Mouse (Mus musculus) lung, embryonic 16.5 days (tissue): ENCODE measurements at regions not wholly inside any gene's neighbourhood (a gene's known extent, or its start where the extent isn't known, plus 50 kb on each side); places are given as distances from the start of the nearest gene placed in this dataset.

ENCODE experiments used
- ATAC-seq: fragments of 200-750 bp; cut with Nextera tagmentation; 2 replicates; pipeline ENCODE4 v1.8.0; 2017; ENCODE audit warnings: low read depth, mild to moderate bottlenecking, moderate library complexity
- H3K27ac ChIP-seq: fragments of 300-500 bp; sonication (generic); 2 replicates; pipeline ENCODE4 v1.5.1; 2014; ENCODE audit warnings: mild to moderate bottlenecking, control low read depth, low read length
- H3K27me3 ChIP-seq: fragments of 300-500 bp; sonication (generic); 2 replicates; pipeline ENCODE4 v1.6.1; 2014; ENCODE audit warnings: low read depth, low read length, mixed read lengths; ENCODE audit not compliant: control insufficient read depth, insufficient read depth
- H3K36me3 ChIP-seq: fragments of 300-500 bp; sonication (generic); 2 replicates; pipeline ENCODE4 v1.6.1; 2014; ENCODE audit warnings: low read length; ENCODE audit not compliant: control insufficient read depth, insufficient read depth
- H3K4me1 ChIP-seq: fragments of 300-500 bp; sonication (generic); replicated peaks from 2 replicates; pipeline ENCODE4 v1.6.1; 2014; ENCODE audit warnings: low read length, mixed read lengths; ENCODE audit not compliant: control insufficient read depth, insufficient read depth
- H3K4me2 ChIP-seq: fragments of 300-500 bp; sonication (generic); 2 replicates; pipeline ENCODE4 v1.6.1; 2014; ENCODE audit warnings: low read depth, low read length, control low read depth
- H3K4me3 ChIP-seq: fragments of 300-500 bp; sonication (generic); 2 replicates; pipeline ENCODE4 v1.5.1; 2014; ENCODE audit warnings: mild to moderate bottlenecking, low read length, control low read depth
- H3K9ac ChIP-seq: fragments of 300-500 bp; sonication (generic); 2 replicates; pipeline ENCODE4 v1.6.1; 2014; ENCODE audit warnings: low read length, control low read depth
- H3K9me3 ChIP-seq: fragments of 300-500 bp; sonication (generic); 2 replicates; pipeline ENCODE4 v1.6.1; 2016; ENCODE audit warnings: low read length; ENCODE audit not compliant: control insufficient read depth
- WGBS: fragments of 180-500 bp; shearing (Covaris S2); extraction: QIAGEN DNeasy Blood & Tissue Kit; methylation state at CpG from one replicate; pipeline ENCODE4 v1.1.7; 2014; 5-methylcytosine and 5-hydroxymethylcytosine counted together

DNA sequence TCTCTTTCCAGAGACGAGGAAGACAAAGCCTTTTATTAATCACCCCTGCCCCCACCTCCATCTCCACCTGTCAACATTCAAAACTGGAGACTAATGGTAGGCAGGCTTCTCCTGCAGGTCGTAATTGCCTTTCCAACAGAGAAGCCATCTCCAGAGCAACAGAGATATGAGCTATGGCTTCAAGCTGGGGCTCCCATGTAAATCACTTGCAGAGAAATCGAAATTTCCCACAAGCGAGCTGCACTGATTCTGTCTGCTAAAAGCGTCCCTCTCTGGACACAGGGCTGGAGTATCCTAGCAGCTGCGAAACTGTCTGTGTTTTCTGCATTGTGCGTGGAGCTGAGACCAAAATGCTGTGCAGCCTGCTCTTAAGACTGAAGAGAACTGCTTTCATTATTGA, 176.6 kb downstream of the Cartpt start:
- H3K4me2 ChIP-seq: no peak overlapping the region
- ATAC-seq: no peak

DNA sequence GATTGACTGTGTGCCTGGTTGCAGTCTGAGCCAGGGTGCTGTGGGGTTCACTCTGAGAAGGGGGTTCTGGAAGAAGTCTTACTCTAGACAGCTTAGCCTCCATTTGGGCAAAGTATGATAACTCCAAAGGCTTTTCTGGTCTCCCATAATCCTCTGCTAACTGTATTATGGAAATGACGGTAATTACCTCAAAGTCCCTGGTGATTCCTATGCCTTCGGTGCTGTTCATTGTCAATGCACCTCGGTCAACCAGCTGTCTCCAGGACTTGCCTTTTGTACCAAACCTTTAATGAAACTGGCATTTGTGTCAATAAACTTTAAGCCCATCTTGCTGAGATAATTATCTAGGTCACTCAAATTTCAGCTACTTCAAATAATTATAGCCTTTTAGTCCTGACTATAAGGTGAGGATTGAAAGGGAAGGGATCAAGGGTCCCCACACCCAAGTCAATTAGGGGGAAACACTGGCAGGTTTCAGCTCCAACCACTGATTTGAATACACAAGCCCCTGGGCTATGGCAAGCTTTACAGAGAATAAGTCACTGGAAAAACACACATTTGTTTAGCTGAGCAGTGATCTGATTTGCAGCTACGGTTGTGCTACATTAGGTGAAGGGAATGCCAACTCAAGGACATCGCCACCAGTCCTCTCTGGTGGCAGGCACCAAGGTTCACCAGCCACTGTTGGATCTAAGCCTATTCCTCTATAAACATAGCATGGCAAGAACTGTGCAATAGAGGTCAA, 177.5 kb downstream of the Cartpt start:
- H3K4me2 ChIP-seq: no peak overlapping the region
- H3K27ac ChIP-seq: no peak overlapping the region
- H3K4me3 ChIP-seq: no peak overlapping the region
- no peaks in the 10 kb centered on the region for H3K4me1 ChIP-seq
- no peak overlapping the region for H3K9ac ChIP-seq
- H3K9me3 ChIP-seq: no peaks in the 10 kb centered on the region
- WGBS: 73% methylated on average over 5 of the region's 5 CpGs
- no peaks in the 10 kb centered on the region for H3K27me3 ChIP-seq
- no peaks in the 10 kb centered on the region for H3K36me3 ChIP-seq
- ATAC-seq: no peak

More for the DNA sequence above, 176.6 kb downstream of the Cartpt start:
- Histone ChIP-seq H3K4me3 (no peak overlapping the region), H3K36me3 (no peaks in the 10 kb centered on the region), H3K27me3 (no peaks in the 10 kb centered on the region), H3K9ac (no peak overlapping the region), H3K4me1 (no peaks in the 10 kb centered on the region), H3K9me3 (no peaks in the 10 kb centered on the region), H3K27ac (no peak overlapping the region)
- WGBS: 56% methylated on average over 7 of the region's 7 CpGs

DNA sequence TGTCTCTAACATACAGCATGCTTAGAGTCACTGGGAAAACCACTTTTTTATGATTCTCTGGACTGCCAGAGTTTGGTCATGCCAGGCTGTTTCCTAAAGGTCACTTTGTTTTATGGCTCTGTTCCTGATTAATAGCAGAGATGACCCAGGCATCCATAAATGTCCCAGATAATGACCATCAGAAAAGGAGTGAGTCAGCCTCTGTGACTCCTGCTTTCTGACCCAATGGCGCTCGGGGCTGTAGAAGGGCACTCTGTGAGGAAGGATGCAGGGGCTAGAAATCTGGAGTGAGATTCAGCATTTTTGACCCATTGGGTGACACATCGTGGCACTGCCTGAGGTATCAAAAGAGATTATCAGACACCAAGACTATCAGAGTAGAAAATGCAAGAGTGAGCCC, 180.3 kb downstream of the Cartpt start:
- Histone ChIP-seq H3K36me3 (no peaks in the 10 kb centered on the region), H3K9me3 (no peaks in the 10 kb centered on the region), H3K9ac (no peak overlapping the region), H3K4me2 (no peak overlapping the region), H3K4me3 (no peak overlapping the region), H3K27me3 (no peaks in the 10 kb centered on the region), H3K27ac (no peak overlapping the region), H3K4me1 (no peaks in the 10 kb centered on the region)
- no peak for ATAC-seq
- WGBS: 82% methylated on average over 3 of the region's 3 CpGs

DNA sequence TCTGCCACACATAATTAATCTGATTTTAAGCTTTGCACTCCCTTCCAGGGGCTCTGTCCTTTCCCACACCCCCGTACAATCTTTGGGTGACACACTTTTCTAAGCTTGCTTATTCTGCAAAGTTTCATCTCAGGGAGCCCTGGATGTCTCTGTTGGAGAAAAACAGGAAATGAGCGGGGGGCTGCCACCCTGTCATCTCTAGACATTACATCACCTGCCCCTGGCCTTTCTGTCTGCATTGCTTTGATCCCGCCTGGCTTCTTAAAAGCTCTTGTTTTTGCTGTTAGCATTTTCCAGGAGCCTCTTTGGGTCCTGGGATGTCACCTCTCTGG, 180.2 kb upstream of the Map1b start:
- WGBS: 32% methylated on average over 3 of the region's 3 CpGs
- ATAC-seq: no peak
- H3K9me3 ChIP-seq: no peaks in the 10 kb centered on the region
- no peaks in the 10 kb centered on the region for H3K27me3 ChIP-seq
- no peaks in the 10 kb centered on the region for H3K36me3 ChIP-seq
- H3K4me2 ChIP-seq: no peak overlapping the region
- H3K4me1 ChIP-seq: no peaks in the 10 kb centered on the region; the same call in 1 of the 2 replicates
- H3K27ac ChIP-seq: no peak overlapping the region
- H3K4me3 ChIP-seq: no peak overlapping the region
- H3K9ac ChIP-seq: no peak overlapping the region

DNA sequence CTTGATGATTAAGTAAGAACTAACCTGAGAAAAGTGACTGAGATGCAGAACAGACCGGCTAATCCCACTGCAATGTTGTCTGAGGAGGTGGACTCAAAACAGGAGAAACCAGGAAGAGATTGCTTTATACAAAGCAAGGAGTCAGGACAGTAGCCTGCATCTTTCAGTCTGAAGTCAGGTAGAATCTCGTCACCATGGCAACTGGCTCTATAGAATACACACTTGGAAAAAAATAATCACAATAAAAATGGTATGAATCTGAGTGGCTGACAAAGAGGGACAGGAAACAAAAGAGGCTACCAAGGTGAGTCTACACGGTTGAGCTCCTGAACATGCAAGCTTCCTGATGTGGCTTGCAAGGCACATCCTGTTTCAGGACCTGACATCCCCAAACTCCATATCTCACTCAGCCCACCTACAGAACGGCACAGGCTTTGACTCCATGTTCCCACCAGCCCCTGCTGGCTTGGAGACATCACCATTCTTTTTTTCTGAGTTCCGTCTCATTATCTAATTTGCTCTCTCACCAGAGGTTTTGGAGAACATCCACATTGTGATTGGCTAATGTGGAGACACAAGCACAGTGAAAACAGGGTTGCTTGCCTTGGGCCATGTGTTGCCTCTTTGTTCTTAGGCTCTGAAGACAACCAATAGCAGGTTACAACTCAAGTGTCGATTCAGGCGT, 179.7 kb upstream of the Map1b start:
- no peak overlapping the region for H3K4me3 ChIP-seq
- H3K27me3 ChIP-seq: no peaks in the 10 kb centered on the region
- H3K9me3 ChIP-seq: no peaks in the 10 kb centered on the region
- 63% methylated on average over 7 of the region's 7 CpGs for WGBS
- H3K36me3 ChIP-seq: no peaks in the 10 kb centered on the region
- H3K27ac ChIP-seq: no peak overlapping the region
- no peak overlapping the region for H3K4me2 ChIP-seq
- no peak overlapping the region for H3K9ac ChIP-seq
- H3K4me1 ChIP-seq: no peaks in the 10 kb centered on the region; the same call in 1 of the 2 replicates
- ATAC-seq: no peak

DNA sequence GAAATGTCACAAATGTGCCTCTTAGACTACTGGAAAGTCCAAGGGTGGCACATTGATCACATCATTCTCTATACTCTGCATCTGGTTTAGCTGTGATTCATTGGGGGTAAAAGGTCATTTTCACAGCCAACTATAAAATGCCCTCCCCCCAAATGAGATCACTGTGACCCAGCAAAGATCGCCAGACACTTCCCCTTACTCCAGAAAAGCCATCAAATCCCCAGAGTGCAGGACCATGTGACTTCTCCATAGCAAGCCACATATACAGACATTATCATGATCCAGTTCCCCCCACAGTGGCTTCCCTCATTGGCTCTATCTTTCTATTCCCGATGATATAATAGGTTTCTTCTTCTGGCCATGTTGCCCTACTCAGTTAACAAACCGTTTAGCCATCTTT, 163.6 kb upstream of the Map1b start:
- Histone ChIP-seq H3K27me3 (no peaks in the 10 kb centered on the region), H3K4me2 (no peak overlapping the region), H3K4me1 (peaks cover 2% of the 10 kb centered on the region), H3K4me3 (no peak overlapping the region), H3K27ac (no peak overlapping the region), H3K9me3 (no peaks in the 10 kb centered on the region), H3K9ac (no peak overlapping the region), H3K36me3 (no peaks in the 10 kb centered on the region)
- WGBS: 72% methylated on average over 3 of the region's 3 CpGs
- ATAC-seq: no peak

DNA sequence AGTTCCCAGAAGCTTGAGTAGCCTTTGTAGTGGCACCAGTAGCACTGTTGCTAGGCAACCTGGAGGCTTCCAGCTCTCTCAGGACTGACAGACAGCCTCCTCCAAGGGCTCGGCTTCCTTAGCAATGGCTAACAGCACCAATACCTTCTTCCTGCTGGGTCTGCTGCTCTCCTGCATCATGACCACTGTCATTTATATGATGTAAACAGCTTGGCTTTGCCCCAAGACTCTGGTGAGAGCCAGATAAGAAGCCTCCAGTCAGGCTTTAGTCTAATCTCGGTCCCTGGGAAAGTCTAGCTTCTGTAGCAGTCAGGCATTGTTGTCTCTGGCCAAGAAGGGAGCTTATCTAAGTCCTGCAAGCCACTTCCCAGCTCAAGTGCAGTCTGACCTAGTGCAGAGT, 163.1 kb upstream of the Map1b start:
- no peak overlapping the region for H3K4me3 ChIP-seq
- H3K4me1 ChIP-seq: peaks cover 2% of the 10 kb centered on the region
- no peak overlapping the region for H3K27ac ChIP-seq
- no peaks in the 10 kb centered on the region for H3K27me3 ChIP-seq
- no peaks in the 10 kb centered on the region for H3K9me3 ChIP-seq
- H3K4me2 ChIP-seq: no peak overlapping the region
- peak; percentile 60 for ATAC-seq
- H3K36me3 ChIP-seq: no peaks in the 10 kb centered on the region
- WGBS: 12% methylated on average over 2 of the region's 2 CpGs
- H3K9ac ChIP-seq: no peak overlapping the region

DNA sequence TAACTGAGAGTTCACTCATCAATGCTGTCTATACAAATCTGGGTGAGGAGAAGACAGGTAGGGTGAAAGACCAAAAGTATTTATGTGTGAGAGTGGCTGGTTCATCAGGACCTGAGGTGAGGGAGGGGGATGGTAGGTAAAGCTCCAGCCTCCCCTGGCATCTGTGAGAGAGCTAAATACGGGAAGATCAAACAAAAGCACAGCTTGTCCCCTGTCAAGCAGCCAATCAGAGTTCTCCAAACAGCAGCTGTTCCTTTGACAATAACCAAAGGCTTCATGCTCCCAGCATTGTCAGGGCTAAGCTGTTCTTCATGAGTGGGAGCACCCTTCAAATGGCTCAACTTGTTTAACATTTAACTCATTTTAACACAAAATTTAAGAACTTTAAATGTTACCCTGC, 160.1 kb upstream of the Map1b start:
- H3K27ac ChIP-seq: no peak overlapping the region
- no peak overlapping the region for H3K4me3 ChIP-seq
- H3K9ac ChIP-seq: no peak overlapping the region
- H3K36me3 ChIP-seq: no peaks in the 10 kb centered on the region
- no peak for ATAC-seq
- WGBS: 8% methylated on average over 1 of the region's 1 CpGs
- peaks cover 2% of the 10 kb centered on the region for H3K4me1 ChIP-seq
- H3K9me3 ChIP-seq: no peaks in the 10 kb centered on the region
- no peaks in the 10 kb centered on the region for H3K27me3 ChIP-seq
- H3K4me2 ChIP-seq: no peak overlapping the region

DNA sequence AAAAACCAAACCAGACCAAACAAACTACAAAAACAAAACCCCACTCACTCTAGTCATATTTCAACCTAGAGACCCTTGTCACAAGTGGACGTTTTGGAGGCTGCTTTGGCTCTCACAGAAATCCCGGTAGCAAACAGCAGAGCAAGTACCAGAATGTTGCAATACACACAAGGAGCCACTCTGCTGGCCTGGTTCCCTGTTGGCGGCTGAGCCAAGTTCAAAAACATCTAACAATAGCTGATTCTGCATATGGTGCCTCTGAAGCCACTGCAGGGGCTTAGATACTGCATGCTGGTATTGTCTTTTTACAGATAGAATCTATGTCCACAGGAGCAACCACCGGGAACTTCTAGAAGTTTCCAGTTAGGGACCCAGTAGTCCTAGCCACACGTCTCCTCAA, 159.6 kb upstream of the Map1b start:
- WGBS: 40% methylated on average over 5 of the region's 5 CpGs
- H3K36me3 ChIP-seq: no peaks in the 10 kb centered on the region
- ATAC-seq: peak; percentile 71
- H3K27ac ChIP-seq: no peak overlapping the region
- H3K4me2 ChIP-seq: no peak overlapping the region
- H3K9me3 ChIP-seq: no peaks in the 10 kb centered on the region
- no peak overlapping the region for H3K4me3 ChIP-seq
- peaks cover 2% of the 10 kb centered on the region for H3K4me1 ChIP-seq
- H3K9ac ChIP-seq: no peak overlapping the region
- no peaks in the 10 kb centered on the region for H3K27me3 ChIP-seq
